Mouse (Mus musculus): ENCODE measurements around the gene Ddo. TPM values are rescaled to one million over a fixed set of nuclear protein-coding genes. Genes with fewer than 3 reads are reported as not detected.

Gene Ddo
- 0.48 and 0.71 TPM in 2 replicates for polyA plus RNA-seq (2015; fragmentation: Nextera tagmentation; extraction: Ambion mirVana)

- Histone ChIP-seq H3K27me3 (replicated peaks; ENCODE audit: control insufficient read depth, insufficient read depth, low read length) (no peaks in the 10 kb centered on the region), H3K36me3 (ENCODE audit: control insufficient read depth, insufficient read depth) (no peaks in the 10 kb centered on the region), H3K4me3 (replicated peaks; ENCODE audit: low read length) (no peak within 1 kb of the TSS), H3K9me3 (ENCODE audit: control insufficient read depth, low read length) (no peaks in the 10 kb centered on the region), H3K9ac (replicated peaks; ENCODE audit: low read depth, low read length) (no peak within 1 kb of the TSS), H3K27ac (ENCODE audit: low read length) (no peak within 1 kb of the TSS), H3K4me1 (replicated peaks; ENCODE audit: control insufficient read depth, insufficient read depth, low read length) (no peaks in the 10 kb centered on the region), H3K4me2 (ENCODE audit: low read length) (no peak within 1 kb of the TSS)
- 67% methylated on average over 8 of the region's 8 CpGs for WGBS
- ATAC-seq, result peak; percentile 49; the same call in 1 of the 2 replicates
These were observed at the start of gene Ddo for GRCm38 (mm10) chr10:40629656-40630311. Ddo (plus strand) TSS chr10:40630011.

DNA sequence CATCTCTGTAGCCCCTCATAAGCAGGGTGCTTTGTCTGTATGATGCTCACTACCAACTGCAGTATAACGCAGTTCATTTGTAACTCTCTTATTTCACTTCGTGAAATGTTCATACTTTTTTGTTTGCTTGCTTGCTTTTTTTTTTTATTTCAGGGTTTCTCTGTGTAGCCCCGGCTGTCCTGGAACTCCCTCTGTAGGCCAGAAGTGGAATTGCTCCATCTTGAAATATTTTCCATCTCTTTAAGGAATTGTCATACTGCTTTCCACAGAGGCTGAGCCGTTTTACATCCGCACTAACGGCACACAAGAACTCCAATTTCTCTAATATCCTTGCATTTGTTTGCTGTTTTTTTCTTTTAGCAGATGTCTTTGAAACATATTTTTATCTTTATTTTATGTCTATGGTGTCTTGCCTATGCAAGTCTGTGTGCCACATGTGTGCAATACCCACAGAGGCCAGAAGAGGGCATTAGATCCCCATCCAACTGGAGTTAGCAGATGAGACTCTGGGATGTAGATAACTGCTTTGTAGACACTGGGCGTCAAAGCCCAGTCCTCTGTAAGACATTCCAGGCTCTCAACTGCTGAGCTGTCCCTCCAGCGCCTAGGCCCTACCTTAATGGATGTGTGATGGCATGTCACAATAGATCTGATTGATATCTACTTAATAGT, 46.1 kb upstream of the Ddo start:
- no peaks in the 10 kb centered on the region for H3K4me1 ChIP-seq (replicated peaks; ENCODE audit: control insufficient read depth, insufficient read depth, low read length)
- H3K27ac ChIP-seq (ENCODE audit: low read length), result no peak overlapping the region
- ATAC-seq, result no peak
- H3K36me3 ChIP-seq (ENCODE audit: control insufficient read depth, insufficient read depth), result no peaks in the 10 kb centered on the region
- H3K27me3 ChIP-seq (replicated peaks; ENCODE audit: control insufficient read depth, insufficient read depth, low read length), result no peaks in the 10 kb centered on the region
- no peak overlapping the region for H3K9ac ChIP-seq (replicated peaks; ENCODE audit: low read depth, low read length)
- no peaks in the 10 kb centered on the region for H3K9me3 ChIP-seq (ENCODE audit: control insufficient read depth, low read length)
- no peak overlapping the region for H3K4me2 ChIP-seq (ENCODE audit: low read length)
- WGBS, result 83% methylated on average over 8 of the region's 8 CpGs
- H3K4me3 ChIP-seq (replicated peaks; ENCODE audit: low read length), result no peak overlapping the region

DNA sequence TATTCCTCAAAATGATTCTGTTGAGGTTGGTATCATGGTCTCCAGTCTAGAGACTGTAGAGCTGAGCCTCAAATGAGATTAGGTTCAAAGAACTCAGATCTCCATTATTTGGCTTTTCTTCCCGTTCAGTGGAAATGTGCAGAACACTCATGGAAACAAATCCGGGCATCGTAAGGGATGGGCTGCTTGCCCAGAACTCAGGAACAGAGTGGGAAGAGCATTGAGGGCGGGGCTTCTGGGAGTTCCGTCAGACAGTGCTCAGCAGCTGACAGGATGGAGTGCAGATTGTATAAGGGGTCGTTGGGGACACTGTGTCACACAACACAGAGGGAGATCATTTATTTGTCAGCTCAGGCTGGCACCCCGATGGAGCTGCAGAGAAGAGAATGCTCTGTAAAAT, 37.6 kb upstream of the Ddo start:
- Histone ChIP-seq H3K4me3 (replicated peaks; ENCODE audit: low read length) (no peak overlapping the region), H3K9ac (replicated peaks; ENCODE audit: low read depth, low read length) (no peak overlapping the region), H3K9me3 (ENCODE audit: control insufficient read depth, low read length) (no peaks in the 10 kb centered on the region), H3K4me1 (replicated peaks; ENCODE audit: control insufficient read depth, insufficient read depth, low read length) (no peaks in the 10 kb centered on the region), H3K27me3 (replicated peaks; ENCODE audit: control insufficient read depth, insufficient read depth, low read length) (no peaks in the 10 kb centered on the region), H3K36me3 (ENCODE audit: control insufficient read depth, insufficient read depth) (no peaks in the 10 kb centered on the region), H3K4me2 (ENCODE audit: low read length) (no peak overlapping the region), H3K27ac (ENCODE audit: low read length) (no peak overlapping the region)
- WGBS, result 52% methylated on average over 7 of the region's 7 CpGs
- no peak for ATAC-seq

- Histone ChIP-seq H3K9ac (replicated peaks; ENCODE audit: low read depth, low read length) (no peak overlapping the region), H3K4me2 (ENCODE audit: low read length) (no peak overlapping the region), H3K9me3 (ENCODE audit: control insufficient read depth, low read length) (no peaks in the 10 kb centered on the region), H3K27me3 (replicated peaks; ENCODE audit: control insufficient read depth, insufficient read depth, low read length) (no peaks in the 10 kb centered on the region), H3K4me3 (replicated peaks; ENCODE audit: low read length) (no peak overlapping the region), H3K4me1 (replicated peaks; ENCODE audit: control insufficient read depth, insufficient read depth, low read length) (no peaks in the 10 kb centered on the region), H3K27ac (ENCODE audit: low read length) (no peak overlapping the region), H3K36me3 (ENCODE audit: control insufficient read depth, insufficient read depth) (no peaks in the 10 kb centered on the region)
- WGBS, result 93% methylated on average over 3 of the region's 3 CpGs
- no peak for ATAC-seq
These were observed 32.6 kb upstream of the Ddo start for GRCm38 (mm10) chr10:40597177-40597576.

DNA sequence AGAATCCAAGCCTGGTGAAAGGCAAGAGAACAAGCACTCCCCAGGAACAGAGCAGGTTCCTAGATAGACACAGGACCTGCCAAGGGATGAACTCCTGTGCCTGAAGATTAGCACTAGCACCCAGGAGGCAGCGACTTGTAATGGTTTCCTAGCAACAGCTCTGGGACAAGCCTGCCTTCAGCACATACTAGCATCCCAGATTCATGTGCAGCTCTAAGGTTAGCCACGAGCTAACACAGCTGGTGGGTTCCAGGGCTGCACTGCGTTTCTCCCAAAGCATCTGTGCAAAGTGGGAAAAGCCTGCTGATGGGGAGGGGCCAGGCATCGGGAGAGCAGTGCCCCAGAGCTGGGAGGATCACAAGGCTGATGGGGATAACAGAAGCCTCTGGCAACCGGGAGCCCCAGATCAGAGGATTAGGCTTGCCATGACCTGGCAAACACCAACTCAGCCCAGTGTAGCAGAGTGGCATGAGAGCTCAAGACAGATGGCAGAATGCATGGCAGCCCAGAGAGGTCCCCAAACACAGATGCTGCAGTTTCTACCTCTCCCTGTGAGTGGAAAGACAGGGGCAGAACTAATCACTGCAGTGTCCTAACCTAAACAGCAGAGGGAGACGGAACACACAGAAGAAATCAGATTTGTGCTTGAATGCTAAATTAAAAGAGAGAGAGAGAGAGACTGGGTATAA, 25.0 kb upstream of the Ddo start:
- Histone ChIP-seq H3K27me3 (replicated peaks; ENCODE audit: control insufficient read depth, insufficient read depth, low read length) (no peaks in the 10 kb centered on the region), H3K4me3 (replicated peaks; ENCODE audit: low read length) (no peak overlapping the region), H3K4me2 (ENCODE audit: low read length) (no peak overlapping the region), H3K9me3 (ENCODE audit: control insufficient read depth, low read length) (0 out of 2 replicates have a peak, but pooled peaks cover 4% of the 10 kb centered on the region), H3K9ac (replicated peaks; ENCODE audit: low read depth, low read length) (no peak overlapping the region), H3K4me1 (replicated peaks; ENCODE audit: control insufficient read depth, insufficient read depth, low read length) (no peaks in the 10 kb centered on the region), H3K36me3 (ENCODE audit: control insufficient read depth, insufficient read depth) (no peaks in the 10 kb centered on the region), H3K27ac (ENCODE audit: low read length) (no peak overlapping the region)
- ATAC-seq, result peak; percentile 55
- WGBS, result 57% methylated on average over 6 of the region's 6 CpGs

DNA sequence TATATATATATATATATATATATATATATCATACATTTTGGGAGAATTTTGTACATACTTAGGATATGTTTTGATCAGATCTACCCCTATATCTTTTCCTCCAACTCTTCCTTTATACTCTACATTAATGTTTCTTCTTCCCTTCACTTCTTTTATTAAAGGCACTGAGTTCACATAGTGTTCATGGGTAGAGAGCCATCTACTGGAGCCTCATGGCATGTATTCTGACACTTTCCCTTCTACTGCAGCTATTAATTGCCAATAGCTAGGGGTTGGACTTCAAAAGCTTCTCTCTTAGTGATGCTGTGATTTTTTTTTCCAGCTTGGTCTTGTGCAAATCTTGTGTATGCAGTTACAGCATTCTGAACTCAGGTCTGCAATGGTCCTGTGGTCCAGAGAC, 11.8 kb upstream of the Ddo start:
- H3K27ac ChIP-seq (ENCODE audit: low read length), result no peak overlapping the region
- H3K4me2 ChIP-seq (ENCODE audit: low read length), result no peak overlapping the region
- H3K4me1 ChIP-seq (replicated peaks; ENCODE audit: control insufficient read depth, insufficient read depth, low read length), result no peaks in the 10 kb centered on the region
- no peaks in the 10 kb centered on the region for H3K27me3 ChIP-seq (replicated peaks; ENCODE audit: control insufficient read depth, insufficient read depth, low read length)
- no peaks in the 10 kb centered on the region for H3K36me3 ChIP-seq (ENCODE audit: control insufficient read depth, insufficient read depth)
- ATAC-seq, result no peak
- no peak overlapping the region for H3K9ac ChIP-seq (replicated peaks; ENCODE audit: low read depth, low read length)
- H3K9me3 ChIP-seq (ENCODE audit: control insufficient read depth, low read length), result no peaks in the 10 kb centered on the region
- H3K4me3 ChIP-seq (replicated peaks; ENCODE audit: low read length), result no peak overlapping the region

- Histone ChIP-seq H3K27ac (ENCODE audit: low read length) (no peak overlapping the region), H3K9me3 (ENCODE audit: control insufficient read depth, low read length) (no peaks in the 10 kb centered on the region), H3K4me2 (ENCODE audit: low read length) (no peak overlapping the region), H3K9ac (replicated peaks; ENCODE audit: low read depth, low read length) (no peak overlapping the region), H3K4me1 (replicated peaks; ENCODE audit: control insufficient read depth, insufficient read depth, low read length) (no peaks in the 10 kb centered on the region), H3K36me3 (ENCODE audit: control insufficient read depth, insufficient read depth) (no peaks in the 10 kb centered on the region), H3K4me3 (replicated peaks; ENCODE audit: low read length) (no peak overlapping the region), H3K27me3 (replicated peaks; ENCODE audit: control insufficient read depth, insufficient read depth, low read length) (no peaks in the 10 kb centered on the region)
- WGBS, result 87% methylated on average over 1 of the region's 1 CpGs
- ATAC-seq, result no peak
These were observed 10.1 kb upstream of the Ddo start for GRCm38 (mm10) chr10:40619760-40620159.

DNA sequence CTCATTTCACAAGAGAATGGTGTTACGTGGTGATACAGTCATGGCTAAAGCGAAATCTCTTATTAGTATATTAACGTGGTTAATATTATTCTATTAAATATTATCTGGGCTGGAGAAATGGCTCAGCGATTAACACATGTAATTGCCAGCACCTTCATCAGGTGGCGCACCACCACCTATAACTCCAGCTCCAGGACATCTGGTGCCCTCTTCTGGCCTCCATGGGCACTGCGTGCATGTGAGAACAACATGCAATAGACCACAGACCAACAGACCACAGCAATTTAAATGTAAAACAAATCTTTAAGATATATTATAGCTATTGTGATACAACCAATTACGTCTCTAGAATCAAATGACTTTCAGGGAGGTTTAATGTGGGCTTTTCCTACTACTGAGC, 671 bp upstream of the Ddo start:
- no peak overlapping the region for H3K9ac ChIP-seq (replicated peaks; ENCODE audit: low read depth, low read length)
- no peaks in the 10 kb centered on the region for H3K36me3 ChIP-seq (ENCODE audit: control insufficient read depth, insufficient read depth)
- no peak overlapping the region for H3K27ac ChIP-seq (ENCODE audit: low read length)
- 75% methylated on average over 7 of the region's 7 CpGs for WGBS
- no peak overlapping the region for H3K4me2 ChIP-seq (ENCODE audit: low read length)
- no peaks in the 10 kb centered on the region for H3K4me1 ChIP-seq (replicated peaks; ENCODE audit: control insufficient read depth, insufficient read depth, low read length)
- H3K27me3 ChIP-seq (replicated peaks; ENCODE audit: control insufficient read depth, insufficient read depth, low read length), result no peaks in the 10 kb centered on the region
- H3K9me3 ChIP-seq (ENCODE audit: control insufficient read depth, low read length), result no peaks in the 10 kb centered on the region
- no peak for ATAC-seq
- no peak overlapping the region for H3K4me3 ChIP-seq (replicated peaks; ENCODE audit: low read length)

GRCm38 (mm10) chr10:40630457-40630856, 646 bp downstream of the Ddo start:
- H3K9ac ChIP-seq (replicated peaks; ENCODE audit: low read depth, low read length), result no peak overlapping the region
- H3K27ac ChIP-seq (ENCODE audit: low read length), result no peak overlapping the region
- no peaks in the 10 kb centered on the region for H3K27me3 ChIP-seq (replicated peaks; ENCODE audit: control insufficient read depth, insufficient read depth, low read length)
- H3K4me3 ChIP-seq (replicated peaks; ENCODE audit: low read length), result no peak overlapping the region
- ATAC-seq, result no peak
- no peaks in the 10 kb centered on the region for H3K4me1 ChIP-seq (replicated peaks; ENCODE audit: control insufficient read depth, insufficient read depth, low read length)
- H3K4me2 ChIP-seq (ENCODE audit: low read length), result no peak overlapping the region
- WGBS, result 65% methylated on average over 5 of the region's 5 CpGs
- no peaks in the 10 kb centered on the region for H3K9me3 ChIP-seq (ENCODE audit: control insufficient read depth, low read length)
- H3K36me3 ChIP-seq (ENCODE audit: control insufficient read depth, insufficient read depth), result no peaks in the 10 kb centered on the region

Data from forebrain, embryonic 16.5 days (tissue).